Mouse (Mus musculus) hindlimb bud, embryonic 11.5 days (tissue): ENCODE data around the gene Habp4.

Source experiments
- DNase-seq: peaks from one replicate; pipeline ENCODE4 v3.0.0-alpha.2; 2012; ENCODE audit warnings: low read depth, low spot score; ENCODE audit errors: extremely low spot score

Habp4 gene

GRCm38 (mm10) chr13:64161548-64161915 is at the start of gene Habp4:
Habp4 (plus strand) TSS chr13:64161824.
- peak; percentile 93 for DNase-seq

- no peak for DNase-seq
Measured at GRCm38 (mm10) chr13:64117442-64117841, 44.2 kb upstream of the Habp4 start.

GRCm38 (mm10) chr13:64120760-64121159 is 40.9 kb upstream of the Habp4 start:
- no peak for DNase-seq

- no peak for DNase-seq
Measured at GRCm38 (mm10) chr13:64123491-64124188, 38.0 kb upstream of the Habp4 start.

- DNase-seq = no peak
Measured at GRCm38 (mm10) chr13:64124886-64125285, 36.7 kb upstream of the Habp4 start.

- no peak for DNase-seq
Measured at GRCm38 (mm10) chr13:64126316-64126715, 35.3 kb upstream of the Habp4 start.

- DNase-seq = no peak
Measured at GRCm38 (mm10) chr13:64128858-64129615, 32.6 kb upstream of the Habp4 start, which contains the start of gene Slc35d2. Slc35d2 (minus strand) TSS chr13:64129368.

- DNase-seq = no peak
Measured at GRCm38 (mm10) chr13:64129616-64130375, 31.8 kb upstream of the Habp4 start.

- DNase-seq = no peak
Measured at GRCm38 (mm10) chr13:64150121-64150520, 11.5 kb upstream of the Habp4 start.

GRCm38 (mm10) chr13:64152241-64152669 is 9.4 kb upstream of the Habp4 start:
- no peak for DNase-seq

- DNase-seq = no peak
Measured at GRCm38 (mm10) chr13:64152671-64153082, 8.9 kb upstream of the Habp4 start.

GRCm38 (mm10) chr13:64153083-64153682 is 8.4 kb upstream of the Habp4 start, which contains the start of gene Zfp367:
Zfp367 (minus strand) TSS chr13:64153202.
- peak; percentile 81 for DNase-seq

- no peak for DNase-seq
Measured at GRCm38 (mm10) chr13:64153751-64154267, 7.8 kb upstream of the Habp4 start.

GRCm38 (mm10) chr13:64154651-64155050 is 7.0 kb upstream of the Habp4 start:
- DNase-seq = no peak

GRCm38 (mm10) chr13:64155171-64155571 is 6.5 kb upstream of the Habp4 start:
- no peak for DNase-seq

- DNase-seq = no peak
Measured at GRCm38 (mm10) chr13:64156966-64157365, 4.7 kb upstream of the Habp4 start.

- DNase-seq = no peak
Measured at GRCm38 (mm10) chr13:64161916-64162611, 440 bp downstream of the Habp4 start.

GRCm38 (mm10) chr13:64162626-64163025 is 1.0 kb downstream of the Habp4 start:
- DNase-seq = no peak

- DNase-seq = no peak
Measured at GRCm38 (mm10) chr13:64163147-64163715, 1.6 kb downstream of the Habp4 start.

GRCm38 (mm10) chr13:64169746-64170145 is 8.1 kb downstream of the Habp4 start:
- no peak for DNase-seq
